Mouse (Mus musculus): Measurements from ENCODE around the gene Rpl7l1. TPM values are rescaled to one million over a fixed set of nuclear protein-coding genes. Genes with fewer than 3 reads are reported as not detected.
"Not testable (repeated sequence)": the region's sequence is repeated elsewhere in the genome, so short reads cannot be mapped to it uniquely, and the experiment has no call there.

Rpl7l1 gene
- total RNA-seq, 2 experiments from 2014 or later, result 54.3 to 57.3 TPM

- DNase-seq, result no peak
- intact Hi-C loops (cut with DNase I; ENCODE audit: low total_unique reads), result loop anchor here (5.0 kb wide), 1 partner anchor 94 kb away; no protein-coding TSS in a partner anchor
Observed at GRCm38 (mm10) chr17:46783222-46783565, 722 bp upstream of the Rpl7l1 start.

GRCm38 (mm10) chr17:46781876-46782275 is 596 bp downstream of the Rpl7l1 start:
- no peak for DNase-seq
- intact Hi-C loops (cut with DNase I; ENCODE audit: low total_unique reads), result loop anchor here (5.0 kb wide), 1 partner anchor 95 kb away; no protein-coding TSS in a partner anchor

- intact Hi-C loops (cut with DNase I; ENCODE audit: low total_unique reads), result no loop called here
- no peak for DNase-seq
Observed at GRCm38 (mm10) chr17:46776087-46776486, 6.4 kb downstream of the Rpl7l1 start.

DNA sequence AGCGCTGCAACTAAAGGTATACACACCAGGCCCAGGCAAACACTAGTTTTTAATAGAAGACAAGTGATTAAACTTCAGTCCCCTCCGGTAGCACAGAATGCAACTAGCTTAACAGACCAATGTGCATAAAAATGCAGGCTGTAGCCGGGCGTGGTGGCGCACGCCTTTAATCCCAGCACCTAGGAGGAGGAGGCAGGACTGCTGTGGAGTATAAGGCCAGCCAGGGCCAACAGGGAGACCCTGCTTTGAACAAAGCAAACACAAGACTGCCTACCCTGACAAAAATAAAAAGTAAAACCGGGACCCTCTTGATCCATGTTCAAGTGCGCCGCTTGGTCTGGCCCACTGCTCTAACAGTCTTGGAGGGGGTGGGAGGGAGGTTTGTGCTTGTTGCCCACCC is 7.4 kb downstream of the Rpl7l1 start:
- DNase-seq, result no peak
- intact Hi-C loops (cut with DNase I; ENCODE audit: low total_unique reads), result no loop called here

GRCm38 (mm10) chr17:46774131-46774472 is 8.4 kb downstream of the Rpl7l1 start:
- intact Hi-C loops (cut with DNase I; ENCODE audit: low total_unique reads), result no loop called here
- DNase-seq, result no peak

DNA sequence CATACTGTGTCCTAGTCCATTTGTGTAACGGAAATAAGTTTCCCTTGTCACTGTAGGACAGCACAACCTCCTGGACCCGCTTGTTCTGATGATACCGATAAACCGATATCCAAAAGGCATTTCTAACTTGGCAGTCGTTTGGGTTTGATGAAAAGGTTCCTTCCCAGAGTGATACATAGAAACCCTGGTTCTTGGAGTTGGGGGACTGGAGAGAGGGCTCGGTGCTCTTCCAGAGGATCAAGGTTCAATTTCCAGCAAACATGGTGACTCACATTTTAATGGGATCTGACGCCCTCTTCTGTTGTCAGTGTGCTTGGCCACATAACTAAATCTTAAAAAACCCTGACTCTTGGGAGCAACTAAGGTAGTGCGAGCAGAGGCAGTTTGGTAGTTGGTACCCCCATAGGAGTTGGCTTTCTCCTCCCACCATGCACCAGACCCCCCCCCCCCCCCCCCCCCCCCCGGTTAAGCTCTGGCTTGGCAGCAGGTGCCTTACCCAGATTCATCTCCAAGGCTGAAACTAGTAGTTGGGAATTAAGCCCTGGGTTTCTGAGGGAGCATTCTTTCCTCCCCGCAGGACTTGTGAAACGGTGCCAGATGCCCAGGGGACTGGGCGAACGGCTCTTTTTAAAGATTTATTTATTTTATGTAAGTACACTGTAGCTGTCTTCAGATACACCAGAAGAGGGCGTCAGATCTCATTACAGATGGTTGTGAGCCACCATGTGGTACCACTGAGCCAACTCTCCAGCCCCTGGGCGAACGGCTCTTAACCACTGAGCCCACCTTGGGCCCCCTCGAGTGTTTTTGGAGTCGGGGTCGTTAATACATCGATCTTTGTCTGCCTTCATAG is 9.0 kb downstream of the Rpl7l1 start:
- DNase-seq, result no peak
- intact Hi-C loops (cut with DNase I; ENCODE audit: low total_unique reads), result no loop called here

DNA sequence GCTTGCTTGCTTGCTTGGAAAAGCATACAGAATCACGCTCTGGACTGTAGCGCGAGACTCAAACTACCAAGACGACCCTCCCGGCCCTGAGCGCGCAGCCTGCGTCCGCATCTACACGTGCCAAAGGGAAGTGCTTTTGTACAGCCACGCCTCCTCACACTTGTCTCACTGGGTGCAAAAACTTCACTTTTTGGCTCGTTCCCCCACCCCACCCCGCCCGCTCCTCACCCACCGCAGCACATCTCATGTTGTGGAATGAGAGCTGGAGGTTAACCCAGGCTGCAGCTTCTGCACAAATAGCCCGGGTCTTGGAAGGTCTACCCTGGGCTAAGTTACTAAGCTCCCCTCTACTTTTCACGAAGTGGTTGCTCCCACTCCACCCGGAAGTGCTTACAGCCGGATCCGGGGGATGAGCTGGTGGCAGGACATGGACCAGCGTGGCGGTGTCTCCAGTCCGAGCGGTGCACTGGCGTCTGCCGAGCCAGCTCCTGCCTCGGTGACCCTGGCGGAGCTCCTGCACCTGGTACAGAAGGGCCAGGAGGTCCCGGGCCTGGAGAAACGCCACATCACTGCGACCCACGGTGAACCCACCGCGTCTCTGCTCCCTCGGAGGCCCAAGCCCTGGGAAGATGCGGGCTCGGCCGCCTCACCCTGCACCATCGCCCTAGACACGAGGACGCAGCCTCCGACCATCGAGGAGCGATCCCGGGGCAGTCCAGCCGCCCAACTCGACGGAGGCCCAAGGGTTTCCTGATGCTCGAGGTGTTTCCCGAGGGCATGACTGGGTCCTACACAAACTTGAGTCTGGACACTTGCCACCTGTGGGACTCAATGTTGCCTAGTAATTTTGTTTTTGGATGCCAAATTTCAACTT is 9.8 kb downstream of the Rpl7l1 start, which contains the start of gene 2310039H08Rik:
Gene 2310039H08Rik (plus strand): TSS at position 232 of the 874 bp plus-strand sequence.
- DNase-seq, result peak; percentile 84
- intact Hi-C loops (cut with DNase I; ENCODE audit: low total_unique reads), result no loop called here

- no peak for DNase-seq
- intact Hi-C loops (cut with DNase I; ENCODE audit: low total_unique reads), result no loop called here
Observed at GRCm38 (mm10) chr17:46772038-46772403, 10.5 kb downstream of the Rpl7l1 start.

DNA sequence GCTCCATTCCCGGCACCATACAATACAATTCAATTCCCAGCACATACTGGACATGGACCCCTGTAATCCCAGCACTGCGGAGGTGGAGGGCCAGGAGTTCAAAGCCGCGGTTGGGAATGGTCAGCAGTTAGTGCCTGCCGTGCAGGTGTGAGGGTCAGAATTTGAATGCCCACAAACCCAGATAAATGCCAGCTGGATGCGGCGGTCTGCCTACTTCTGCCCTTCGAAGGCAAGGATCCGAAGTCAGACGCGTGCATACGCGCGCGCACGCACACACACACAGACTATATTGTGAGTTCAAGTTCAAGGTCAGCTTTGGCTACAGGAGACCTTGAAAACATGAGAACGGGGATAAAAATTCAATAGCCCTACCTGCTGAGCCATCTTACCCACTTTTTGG is 10.9 kb downstream of the Rpl7l1 start:
- no peak for DNase-seq
- intact Hi-C loops (cut with DNase I; ENCODE audit: low total_unique reads), result no loop called here

DNA sequence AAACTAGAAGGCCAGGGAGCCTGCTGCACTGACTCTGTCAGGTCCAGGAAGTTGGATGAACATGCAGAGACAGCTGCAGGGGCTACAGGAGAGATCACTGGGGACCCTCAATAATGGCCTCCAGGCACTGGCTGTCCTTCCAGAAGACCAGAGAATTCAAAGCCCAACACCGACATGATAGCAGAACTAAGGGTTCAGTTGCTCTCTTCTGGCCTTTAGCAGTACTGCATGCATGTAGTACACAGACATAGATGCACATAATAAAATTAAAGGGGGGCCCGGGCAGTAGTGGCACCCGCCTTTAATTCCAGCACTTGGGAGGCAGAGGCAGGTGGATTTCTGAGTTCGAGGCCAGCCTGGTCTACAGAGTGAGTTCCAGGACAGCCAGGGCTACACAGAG is 11.4 kb downstream of the Rpl7l1 start:
- DNase-seq, result no peak
- intact Hi-C loops (cut with DNase I; ENCODE audit: low total_unique reads), result no loop called here

DNA sequence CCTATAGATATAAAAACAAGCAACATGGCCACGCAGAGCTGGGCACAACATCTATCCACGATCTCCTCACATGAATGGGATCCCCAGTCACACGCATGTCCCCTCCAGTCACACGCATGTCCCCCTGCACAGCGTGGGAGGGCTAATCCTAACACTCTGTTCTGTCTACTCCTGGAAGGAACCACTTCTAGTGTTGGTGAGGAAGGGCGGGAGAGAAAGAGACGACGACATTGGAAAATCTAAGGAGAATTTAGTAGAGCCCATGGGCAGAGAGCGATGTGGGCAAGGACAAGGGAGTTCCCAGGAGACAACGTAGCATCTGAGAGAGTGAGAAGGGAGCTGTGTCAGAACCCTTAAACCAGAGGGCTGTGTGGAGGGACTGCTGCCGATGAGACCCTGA is 11.9 kb downstream of the Rpl7l1 start:
- no peak for DNase-seq
- intact Hi-C loops (cut with DNase I; ENCODE audit: low total_unique reads), result no loop called here

DNA sequence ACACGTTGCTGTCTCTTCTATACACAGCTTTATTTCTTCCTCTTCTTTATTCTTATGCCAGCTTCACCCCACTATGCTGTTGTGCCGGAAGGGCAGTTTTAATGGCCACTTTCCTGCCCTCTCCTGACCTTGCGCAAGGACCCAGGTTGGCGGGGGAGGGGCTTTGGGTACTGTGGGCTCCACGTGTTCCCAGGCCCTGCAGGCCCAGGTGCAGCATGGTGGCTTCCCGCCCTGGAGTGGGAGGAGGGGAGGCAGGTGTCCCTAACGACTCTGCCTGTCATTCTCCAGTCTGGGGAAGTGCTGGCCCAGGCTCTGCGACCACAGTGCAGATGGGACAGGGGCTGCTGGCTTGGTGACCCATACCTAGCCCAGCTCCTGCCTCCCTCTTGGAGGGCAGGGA is 14.6 kb downstream of the Rpl7l1 start:
- intact Hi-C loops (cut with DNase I; ENCODE audit: low total_unique reads), result no loop called here
- DNase-seq, result no peak

GRCm38 (mm10) chr17:46764916-46765315 is 17.6 kb downstream of the Rpl7l1 start:
- intact Hi-C loops (cut with DNase I; ENCODE audit: low total_unique reads); DNase-seq: not testable (repeated sequence)

DNA sequence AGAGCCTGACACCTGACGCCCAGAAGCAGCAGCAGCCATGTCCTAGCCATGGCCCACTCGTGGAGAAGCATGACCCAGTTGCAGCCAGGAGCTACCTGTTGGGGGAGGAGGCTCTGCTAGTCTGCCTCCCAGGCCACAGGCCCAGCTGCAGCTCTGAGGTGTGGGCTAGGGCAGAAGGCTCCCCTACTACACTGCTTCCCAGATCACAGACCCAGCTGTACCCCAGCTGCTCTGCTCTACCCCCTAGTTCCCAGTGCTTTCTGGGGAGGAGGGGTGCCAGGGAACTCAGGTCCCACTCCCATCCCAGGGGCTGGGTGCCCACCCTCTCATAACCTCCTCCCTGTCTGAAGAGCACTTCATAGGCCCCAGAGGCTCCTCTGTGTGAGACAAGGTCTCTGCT is 18.9 kb downstream of the Rpl7l1 start, which contains the start of gene Ptcra:
Gene Ptcra (minus strand): TSS at position 169 of the 400 bp plus-strand sequence.
- intact Hi-C loops (cut with DNase I; ENCODE audit: low total_unique reads), result no loop called here
- DNase-seq, result no peak

DNA sequence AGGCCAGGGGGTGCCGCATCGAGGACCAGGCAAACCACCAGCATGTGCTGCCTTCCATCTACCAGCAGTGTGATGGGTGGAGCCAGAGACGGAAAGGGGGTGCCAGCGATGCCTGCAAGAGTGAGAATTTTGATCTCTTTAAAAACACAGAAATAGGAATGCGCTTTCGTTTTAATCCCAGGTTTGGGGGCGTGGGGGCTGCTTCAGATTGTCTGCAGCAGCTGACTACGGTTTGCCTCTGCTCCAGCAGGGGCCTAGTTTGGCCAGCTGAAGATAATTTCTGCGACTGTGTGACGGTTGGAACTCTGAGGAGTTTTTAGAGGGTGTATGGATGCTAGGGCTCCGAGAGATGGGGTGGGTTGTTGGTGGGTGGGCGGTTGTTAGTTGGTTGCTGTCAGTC is 23.7 kb downstream of the Rpl7l1 start:
- DNase-seq, result no peak
- intact Hi-C loops (cut with DNase I; ENCODE audit: low total_unique reads), result no loop called here

GRCm38 (mm10) chr17:46751794-46752556 is 30.5 kb downstream of the Rpl7l1 start, which contains the start of gene Cnpy3:
Cnpy3 (minus strand) TSS chr17:46752214.
- DNase-seq, result peak; percentile 99
- intact Hi-C loops (cut with DNase I; ENCODE audit: low total_unique reads), result no loop called here

DNA sequence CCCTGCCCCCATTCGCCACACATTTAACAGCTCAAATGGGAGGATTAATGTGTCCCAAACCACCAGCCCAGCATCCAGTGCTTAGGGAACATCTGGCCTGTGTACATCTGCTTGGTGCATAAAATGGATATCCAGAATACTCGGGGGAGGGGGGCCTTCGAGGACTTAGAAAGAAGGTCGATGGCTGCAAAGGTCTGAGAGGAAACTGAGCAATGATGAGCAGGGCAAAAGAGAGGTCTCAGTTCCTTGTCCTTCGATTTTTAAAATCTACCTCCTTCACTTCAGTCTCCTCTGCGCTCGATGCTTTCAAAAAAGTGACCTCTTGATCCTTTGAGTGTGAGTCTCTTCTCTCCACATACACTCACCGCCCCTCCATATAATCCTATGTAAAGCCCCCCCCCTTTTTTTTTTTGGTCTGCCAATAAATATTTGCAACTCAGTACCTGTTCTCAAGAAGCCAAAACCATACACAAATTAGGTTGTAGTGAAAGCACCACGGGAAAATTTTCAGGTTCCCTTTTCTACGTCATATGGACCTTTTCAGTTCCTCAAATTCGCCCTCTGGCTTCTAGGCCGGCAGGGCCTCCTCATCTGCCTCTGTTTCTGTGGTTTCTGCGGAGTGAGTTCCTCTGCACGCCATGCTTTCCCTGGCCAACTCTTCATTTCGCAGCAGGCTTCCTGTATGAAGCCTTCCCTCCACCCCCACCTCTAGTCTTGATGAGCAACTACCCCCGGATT is 31.2 kb downstream of the Rpl7l1 start:
- intact Hi-C loops (cut with DNase I; ENCODE audit: low total_unique reads), result no loop called here

GRCm38 (mm10) chr17:46750580-46750979 is 31.9 kb downstream of the Rpl7l1 start:
- intact Hi-C loops (cut with DNase I; ENCODE audit: low total_unique reads), result no loop called here
- no peak for DNase-seq

More for the DNA sequence above, 31.2 kb downstream of the Rpl7l1 start:
- DNase-seq, result peak; percentile 26

DNA sequence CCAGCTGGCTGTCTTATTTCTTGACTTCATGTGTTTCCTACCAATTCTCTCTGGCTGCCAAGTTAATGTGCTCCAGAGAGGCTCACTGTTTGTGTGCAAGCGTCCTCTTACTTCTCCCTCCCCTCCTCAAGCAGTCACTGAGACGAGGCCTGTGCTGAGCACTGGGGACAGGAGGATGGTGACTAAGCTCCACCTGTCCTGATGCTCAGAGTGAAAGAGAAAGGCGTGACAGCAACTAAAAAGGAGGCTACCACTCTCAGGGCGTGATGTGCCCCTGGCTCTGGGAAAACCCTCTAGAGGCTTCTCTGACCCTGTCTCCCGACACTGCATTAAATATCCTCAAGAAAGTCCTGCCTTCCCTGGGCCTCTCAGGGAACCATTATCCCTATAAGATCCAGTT is 33.2 kb downstream of the Rpl7l1 start:
- no peak for DNase-seq
- intact Hi-C loops (cut with DNase I; ENCODE audit: low total_unique reads), result no loop called here

All from gastrocnemius, postnatal 14 days (tissue).